Mouse (Mus musculus) liver, embryonic 14 days (tissue): Measurements from ENCODE around the gene Tbc1d2. TPM values are rescaled to one million over a fixed set of nuclear protein-coding genes. Genes with fewer than 3 reads are reported as not detected.

Experiments
- polyA plus RNA-seq: library from polyadenylated mRNA; depleted of rRNA; stranded (reverse); fragments of >200 nt; gene quantifications from 2 replicates; pipeline ENCODE4 v1.2.3, GENCODE M21; 2012; rRNA removed

The Tbc1d2 gene
- 0.43 and 0.50 TPM in 2 replicates for polyA plus RNA-seq

DNA sequence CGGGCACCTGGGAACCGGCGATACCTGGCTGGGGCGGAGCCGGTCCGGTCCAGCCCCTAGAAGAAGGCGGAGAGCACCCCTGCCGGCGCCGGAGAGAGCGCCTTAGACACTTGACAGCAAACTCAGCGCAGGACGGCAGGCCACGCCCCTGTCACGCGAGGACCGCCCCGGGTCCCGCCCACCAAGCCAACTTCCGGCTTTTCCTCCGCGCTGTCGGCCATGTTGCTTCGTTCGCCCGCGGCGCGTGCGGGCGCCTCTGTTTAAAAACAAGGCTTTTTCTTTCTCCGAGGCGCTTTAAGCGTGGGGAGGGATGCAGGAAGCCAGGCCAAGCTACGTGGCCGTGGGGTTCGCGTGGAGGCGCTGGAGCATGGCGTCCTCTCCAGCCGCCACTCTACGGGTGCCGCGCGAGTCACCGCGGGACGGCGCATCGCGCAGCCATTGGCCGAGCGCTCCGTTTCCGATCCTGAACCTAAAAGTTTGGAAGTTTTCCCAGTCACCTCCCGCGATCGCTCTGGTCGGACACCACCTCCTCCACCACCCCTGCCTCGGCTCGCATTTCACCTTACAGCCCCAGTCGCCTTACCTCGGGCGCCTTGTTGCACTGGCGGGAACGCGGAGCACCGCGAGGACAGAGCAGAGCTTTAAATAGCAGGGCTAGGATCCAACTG lies at the start of gene Tbc1d2:
Gene Tbc1d2, minus strand, starts transcription at position 124 of the 668 bp plus-strand sequence.

GRCm38 (mm10) chr4:46601844-46602423 lies 48.1 kb downstream of the Tbc1d2 start, which contains the start of gene Coro2a:
TSS of gene Coro2a (minus strand) at chr4:46602202.

Other genes starting within 250 kb of the Tbc1d2 start
- gene Hemgn, start 236.7 kb downstream of the Tbc1d2 start, polyA plus RNA-seq = 247 and 292 TPM in 2 replicates
- gene Anp32b, start 199.3 kb downstream of the Tbc1d2 start, polyA plus RNA-seq = 181 and 198 TPM in 2 replicates
- 32.6 and 39.0 TPM in 2 replicates for gene Nans, start 161.0 kb downstream of the Tbc1d2 start, polyA plus RNA-seq
- 3.7 and 4.9 TPM in 2 replicates for gene Trim14, start 114.1 kb downstream of the Tbc1d2 start, polyA plus RNA-seq
- gene Coro2a, start 48.0 kb downstream of the Tbc1d2 start, polyA plus RNA-seq = 2.2 and 2.6 TPM in 2 replicates